Mouse (Mus musculus) ES-E14 (cell line): ENCODE data around the gene Krt80.

ENCODE experiments used
- CHD2 ChIP-seq: IDR thresholded peaks from 2 replicates; pipeline ENCODE4 v1.6.1; 2014; ENCODE audit warnings: mild to moderate bottlenecking, low read depth, low read length, inconsistent platforms
- HCFC1 ChIP-seq: IDR thresholded peaks from 2 replicates; pipeline ENCODE4 v1.6.1; 2012; ENCODE audit warnings: low read length, inconsistent platforms, borderline replicate concordance; ENCODE audit not compliant: insufficient read depth
- MAFK ChIP-seq: IDR thresholded peaks from 2 replicates; pipeline ENCODE4 v1.6.1; 2014; ENCODE audit warnings: mild to moderate bottlenecking, low read depth, low read length, inconsistent platforms; ENCODE audit not compliant: insufficient read depth
- ZC3H11A ChIP-seq: IDR thresholded peaks from 2 replicates; pipeline ENCODE4 v1.6.1; 2012; ENCODE audit warnings: low read depth, mild to moderate bottlenecking, inconsistent platforms, low read length, borderline replicate concordance
- ZNF384 ChIP-seq: IDR thresholded peaks from 2 replicates; pipeline ENCODE4 v1.6.1; 2012; ENCODE audit warnings: low read depth, low read length, inconsistent platforms

DNA sequence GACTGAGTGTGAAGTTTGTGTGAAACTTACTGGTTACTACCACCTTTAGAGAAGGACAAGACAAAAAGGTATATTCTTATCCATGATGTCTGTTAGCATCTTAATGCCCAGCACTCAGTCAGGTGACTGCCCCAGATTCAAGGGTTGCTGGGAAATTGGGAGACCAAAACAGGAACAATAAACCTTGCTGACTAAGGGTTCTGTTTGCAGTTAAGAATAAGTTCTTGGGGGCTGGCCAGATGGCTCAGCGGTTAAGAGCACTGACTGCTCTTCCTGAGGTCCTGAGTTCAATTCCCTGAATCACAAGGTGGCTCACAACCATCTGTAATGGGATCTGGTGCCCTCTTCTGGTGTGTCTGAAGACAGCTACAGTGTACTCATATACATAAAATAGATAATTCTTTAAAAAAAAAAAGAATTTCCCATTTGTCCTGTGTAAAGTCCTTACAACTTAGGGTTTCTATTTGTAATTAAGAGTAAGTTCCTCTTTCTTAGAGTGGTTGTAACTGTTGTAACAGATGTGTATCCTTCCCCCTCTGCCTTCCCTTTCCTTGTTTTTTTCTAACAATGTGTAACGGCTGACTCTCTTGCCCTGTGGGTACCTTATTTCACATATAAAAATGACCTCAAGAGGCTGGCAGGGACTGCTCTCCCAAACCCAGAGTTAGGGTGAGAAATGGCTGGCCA, 52.0 kb downstream of the Krt80 start:
- TF ChIP-seq ZC3H11A (no peak), CHD2 (no peak), ZNF384 (no peak), HCFC1 (no peak), MAFK (peak; percentile 47; the same call in 1 of the 2 replicates)
